Comparison of ENCODE assay signal across 8 mouse cellular contexts in genomic region chr8:69716403-69717231, GRCm38 (mm10). TPM values are rescaled to one million over a fixed set of nuclear protein-coding genes. Genes with fewer than 3 reads are reported as not detected.
DNase-seq lines count a peak whose midpoint lies in the region; ATAC-seq and TF ChIP-seq lines count a peak whose summit lies in the region.

No protein-coding gene starts in this region.

- H3K4me1 ChIP-seq in bone marrow, adult 2 months (ENCODE audit: control insufficient read depth, insufficient read depth, low read length) = no peaks in the 10 kb centered on the region; the same call in 1 of the 2 replicates
- H3K4me1 ChIP-seq in embryonic facial prominence, embryonic 15.5 days = peaks cover 25% of the 10 kb centered on the region
- H3K4me1 ChIP-seq in limb, embryonic 14.5 days (ENCODE audit: control insufficient read depth, insufficient read depth, low read length) = peaks cover 6% of the 10 kb centered on the region
- H3K4me1 ChIP-seq in midbrain, postnatal 0 days (ENCODE audit: insufficient read depth, low read length) = peaks cover 9% of the 10 kb centered on the region

- peaks cover 11% of the 10 kb centered on the region for H3K36me3 ChIP-seq in embryonic facial prominence, embryonic 15.5 days
- peaks cover 11% of the 10 kb centered on the region; the same call in 1 of the 2 replicates for H3K36me3 ChIP-seq in limb, embryonic 14.5 days (ENCODE audit: control insufficient read depth, insufficient read depth, low read length)
- H3K36me3 ChIP-seq in midbrain, postnatal 0 days (ENCODE audit: insufficient read depth, low read length) = no peaks in the 10 kb centered on the region

- peak overlapping the region; percentile 98 for H3K27ac ChIP-seq in bone marrow, adult 2 months (ENCODE audit: control insufficient read depth, insufficient read depth, low read depth, low read length, poor library complexity)
- H3K27ac ChIP-seq in embryonic facial prominence, embryonic 15.5 days (replicated peaks) = peak overlapping the region; percentile 100
- H3K27ac ChIP-seq in limb, embryonic 14.5 days (replicated peaks; ENCODE audit: low read depth, low read length) = peak overlapping the region; percentile 99
- H3K27ac ChIP-seq in midbrain, postnatal 0 days (ENCODE audit: low read depth, low read length) = peak overlapping the region; percentile 95

- under 1% methylated on average over 52 of the region's 52 CpGs for WGBS in bone marrow, adult 2 months
- WGBS in embryonic facial prominence, embryonic 15.5 days = under 1% methylated on average over 52 of the region's 52 CpGs
- WGBS in limb, embryonic 14.5 days = under 1% methylated on average over 48 of the region's 52 CpGs
- WGBS in midbrain, postnatal 0 days = under 1% methylated on average over 52 of the region's 52 CpGs

- peak overlapping the region; percentile 76 for H3K4me3 ChIP-seq in bone marrow, adult 2 months (replicated peaks; ENCODE audit: control insufficient read depth, low read depth, low read length)
- H3K4me3 ChIP-seq in embryonic facial prominence, embryonic 15.5 days (replicated peaks) = peak overlapping the region; percentile 100
- H3K4me3 ChIP-seq in limb, embryonic 14.5 days (replicated peaks; ENCODE audit: low read length) = peak overlapping the region; percentile 83
- H3K4me3 ChIP-seq in midbrain, postnatal 0 days (ENCODE audit: low read depth, low read length) = peak overlapping the region; percentile 56

- no peaks in the 10 kb centered on the region for H3K27me3 ChIP-seq in embryonic facial prominence, embryonic 15.5 days
- no peaks in the 10 kb centered on the region for H3K27me3 ChIP-seq in limb, embryonic 14.5 days (ENCODE audit: control insufficient read depth, insufficient read depth, low read length)
- H3K27me3 ChIP-seq in midbrain, postnatal 0 days (ENCODE audit: insufficient read depth, low read length) = no peaks in the 10 kb centered on the region

- DNase-seq in 416B (ENCODE audit: low read depth) = peak; percentile 100
- peak; percentile 99 for DNase-seq in heart, adult 8-10 months (ENCODE audit: low spot score)
- DNase-seq in kidney, adult 9 months = peak; percentile 100
- DNase-seq in limb, embryonic 14.5 days (ENCODE audit: low spot score) = peak; percentile 100
- DNase-seq in midbrain, postnatal 0 days (ENCODE audit: low spot score) = peak; percentile 100
- peak; percentile 84 to 89 for DNase-seq in spleen, postnatal 14 days (ENCODE audit: low spot score in 2 of 2)

- TF ChIP-seq CTCF in bone marrow, adult 2 months (IDR thresholded peaks at IDR 0.05; ENCODE audit: control insufficient read depth, insufficient read depth, low read length) = no peak
- no peak; the same call in 1 of the 2 replicates for TF ChIP-seq CTCF in midbrain, postnatal 0 days (IDR thresholded peaks at IDR 0.05)

- peak overlapping the region; percentile 99 for H3K9ac ChIP-seq in embryonic facial prominence, embryonic 15.5 days
- H3K9ac ChIP-seq in limb, embryonic 14.5 days (ENCODE audit: low read depth, low read length, severe bottlenecking) = peak overlapping the region; percentile 88
- H3K9ac ChIP-seq in midbrain, postnatal 0 days (replicated peaks; ENCODE audit: low read length, poor library complexity, severe bottlenecking) = peak overlapping the region; percentile 74

- peak; percentile 100 for ATAC-seq in embryonic facial prominence, embryonic 15.5 days (ENCODE audit: insufficient number of reproducible peaks, low FRiP score, low TSS enrichment, low read depth)
- ATAC-seq in limb, embryonic 14.5 days (ENCODE audit: low FRiP score, low read depth) = peak; percentile 97
- ATAC-seq in midbrain, postnatal 0 days (ENCODE audit: low FRiP score) = peak; percentile 99

- H3K9me3 ChIP-seq in embryonic facial prominence, embryonic 15.5 days (replicated peaks) = no peaks in the 10 kb centered on the region
- H3K9me3 ChIP-seq in limb, embryonic 14.5 days (ENCODE audit: control insufficient read depth, low read length) = no peaks in the 10 kb centered on the region
- no peaks in the 10 kb centered on the region for H3K9me3 ChIP-seq in midbrain, postnatal 0 days (ENCODE audit: low read length)

- H3K4me2 ChIP-seq in embryonic facial prominence, embryonic 15.5 days (replicated peaks) = peak overlapping the region; percentile 51
- peak overlapping the region; percentile 49 for H3K4me2 ChIP-seq in limb, embryonic 14.5 days (replicated peaks; ENCODE audit: low read depth, low read length, severe bottlenecking)
- H3K4me2 ChIP-seq in midbrain, postnatal 0 days (ENCODE audit: low read depth, low read length, poor library complexity, severe bottlenecking) = peak overlapping the region; percentile 48

- peak; percentile 89; the same call in 1 of the 2 replicates for TF ChIP-seq POLR2A in bone marrow, adult 2 months (IDR thresholded peaks at IDR 0.05; ENCODE audit: borderline replicate concordance, control insufficient read depth, low read depth, low read length)
- TF ChIP-seq POLR2A in limb, embryonic 14.5 days (IDR thresholded peaks at IDR 0.05; ENCODE audit: borderline replicate concordance, extremely low read depth, insufficient read depth, insufficient read length) = peak; percentile 97

RNA-seq across cellular contexts. Expression of gene Zfp869, which starts 6.1 kb away (rescaled TPM):
- 4.5 and 5.7 TPM in 2 replicates for polyA plus RNA-seq in bone marrow, adult 2 months (2011; ENCODE audit: insufficient read depth, insufficient read length, low replicate concordance, missing spikeins)
- 28.4 and 28.6 TPM in 2 replicates for polyA plus RNA-seq in embryonic facial prominence, embryonic 15.5 days (2015; fragmentation: Nextera tagmentation; extraction: Ambion mirVana)
- 10 to 100 TPM; 13.5 to 19.5 (median 14.7) TPM for total RNA-seq in heart, adult 8-10 months (2022)
- 11.5 and 16.8 TPM in 2 replicates for polyA plus RNA-seq in limb, embryonic 14.5 days (2012; rRNA removed)
- 32.4 and 32.5 TPM in 2 replicates for polyA plus RNA-seq in limb, embryonic 14.5 days (2014; fragmentation: Nextera tagmentation; extraction: Ambion mirVana)
- 14.6 and 17.5 TPM in 2 replicates for total RNA-seq in midbrain, postnatal 0 days (2014; rRNA removed)
- polyA plus RNA-seq in midbrain, postnatal 0 days (2015; fragmentation: Nextera tagmentation; extraction: Ambion mirVana) = 14.4 and 15.5 TPM in 2 replicates

RNA-seq across cellular contexts. Expression of gene Zfp963, which starts 33.2 kb away (rescaled TPM):
- polyA plus RNA-seq in bone marrow, adult 2 months (2011; ENCODE audit: insufficient read depth, insufficient read length, low replicate concordance, missing spikeins) = 3.6 and 6.2 TPM in 2 replicates
- polyA plus RNA-seq in embryonic facial prominence, embryonic 15.5 days (2015; fragmentation: Nextera tagmentation; extraction: Ambion mirVana) = 6.6 and 7.0 TPM in 2 replicates
- total RNA-seq in heart, adult 8-10 months (2022) = 1 to 10 TPM; 2.1 to 2.9 (median 2.6) TPM
- polyA plus RNA-seq in limb, embryonic 14.5 days (2012; rRNA removed) = 9.3 and 10.0 TPM in 2 replicates
- 8.2 and 8.7 TPM in 2 replicates for polyA plus RNA-seq in limb, embryonic 14.5 days (2014; fragmentation: Nextera tagmentation; extraction: Ambion mirVana)
- total RNA-seq in midbrain, postnatal 0 days (2014; rRNA removed) = 3.3 and 5.3 TPM in 2 replicates
- 5.0 and 5.5 TPM in 2 replicates for polyA plus RNA-seq in midbrain, postnatal 0 days (2015; fragmentation: Nextera tagmentation; extraction: Ambion mirVana)

RNA-seq across cellular contexts. Expression of gene Gm20422, which starts 58.1 kb away (rescaled TPM):
- 2.4 and 3.8 TPM in 2 replicates for polyA plus RNA-seq in bone marrow, adult 2 months (2011; ENCODE audit: insufficient read depth, insufficient read length, low replicate concordance, missing spikeins)
- 0.84 TPM in 1 of 2 replicates, not detected in the other for polyA plus RNA-seq in embryonic facial prominence, embryonic 15.5 days (2015; fragmentation: Nextera tagmentation; extraction: Ambion mirVana)
- 1 to 10 TPM in 2 of 4 experiments, under 1 TPM in 1, not detected in 1; 0.57 to 1.9 (median 1.1) TPM for total RNA-seq in heart, adult 8-10 months (2022)
- polyA plus RNA-seq in limb, embryonic 14.5 days (2012; rRNA removed) = 1.1 TPM in 1 of 2 replicates, not detected in the other
- polyA plus RNA-seq in limb, embryonic 14.5 days (2014; fragmentation: Nextera tagmentation; extraction: Ambion mirVana) = 0.62 and 1.5 TPM in 2 replicates
- 1.5 and 2.4 TPM in 2 replicates for total RNA-seq in midbrain, postnatal 0 days (2014; rRNA removed)
- not detected in 2 replicates for polyA plus RNA-seq in midbrain, postnatal 0 days (2015; fragmentation: Nextera tagmentation; extraction: Ambion mirVana)

Comparison
In these comparisons a context has a peak if more than half of its experiments do, and no peak if none do; other contexts are left out.
1. Peak in every context shown above with its lines: DNase-seq, ATAC-seq, H3K4me3 ChIP-seq and H3K27ac ChIP-seq.